Mouse (Mus musculus): ENCODE measurements around the gene Atp6v0a1. TPM values are rescaled to one million over a fixed set of nuclear protein-coding genes. Genes with fewer than 3 reads are reported as not detected.

Gene Atp6v0a1
- polyA plus RNA-seq, 1 experiment from 2014 or later: 157 TPM

DNA sequence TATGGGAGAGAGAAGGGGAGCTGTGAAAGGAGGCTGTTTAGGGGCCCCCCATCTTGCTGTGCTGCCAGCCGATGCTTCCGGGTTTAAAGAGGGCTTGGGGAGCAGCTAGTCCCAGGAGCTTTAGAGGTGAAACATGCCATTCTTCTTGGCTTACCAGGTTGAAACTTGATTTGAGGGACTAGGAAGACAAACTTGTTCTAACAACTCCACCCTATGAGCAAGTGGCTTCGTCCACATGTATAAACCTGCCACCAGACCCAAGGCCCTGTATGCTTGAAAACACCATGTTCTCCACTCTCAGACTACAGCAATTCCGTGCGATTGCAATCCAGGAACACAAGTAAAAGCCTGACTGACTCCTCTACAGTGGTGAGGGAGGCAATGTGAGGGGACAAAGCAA, 93.8 kb downstream of the Atp6v0a1 start:
- H3K9me3 ChIP-seq: no peaks in the 10 kb centered on the region
- H3K4me2 ChIP-seq: no peak overlapping the region
- 94% methylated on average over 5 of the region's 5 CpGs for WGBS
- H3K27ac ChIP-seq (replicated peaks): no peak overlapping the region
- ATAC-seq (ENCODE audit: low FRiP score, low read depth): no peak
- no peak overlapping the region for H3K4me3 ChIP-seq
- H3K36me3 ChIP-seq: peaks cover 58% of the 10 kb centered on the region
- H3K9ac ChIP-seq: no peak overlapping the region
- no peaks in the 10 kb centered on the region for H3K27me3 ChIP-seq
- H3K4me1 ChIP-seq (replicated peaks): no peaks in the 10 kb centered on the region

DNA sequence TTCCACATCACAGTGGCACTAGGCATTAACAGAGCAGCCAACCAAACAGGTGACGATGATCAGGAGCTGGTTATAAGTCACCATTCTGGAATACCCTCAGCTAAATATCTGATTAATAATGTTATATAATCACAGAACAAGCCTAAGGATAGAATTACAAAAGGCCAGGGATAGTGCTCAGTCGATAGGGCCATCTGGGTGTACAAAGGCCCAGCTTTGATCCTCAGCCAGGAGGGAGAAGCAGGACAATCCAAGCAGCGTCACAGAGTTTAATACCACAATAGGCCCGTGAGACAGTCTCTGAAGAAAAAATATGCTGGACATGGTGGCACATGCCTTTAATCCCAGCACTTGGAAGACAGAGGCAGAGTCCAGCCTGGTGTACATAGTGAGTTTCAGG, 100.1 kb downstream of the Atp6v0a1 start:
- peaks cover under 1% of the 10 kb centered on the region; the same call in 1 of the 2 replicates for H3K4me1 ChIP-seq (replicated peaks)
- H3K9ac ChIP-seq: no peak overlapping the region
- H3K36me3 ChIP-seq: 0 out of 2 replicates have a peak, but pooled peaks cover 9% of the 10 kb centered on the region
- no peaks in the 10 kb centered on the region for H3K9me3 ChIP-seq
- no peak for ATAC-seq (ENCODE audit: low FRiP score, low read depth)
- H3K4me2 ChIP-seq: no peak overlapping the region
- 64% methylated on average over 4 of the region's 4 CpGs for whole genome bisulfite sequencing
- no peak overlapping the region for H3K27ac ChIP-seq (replicated peaks)
- H3K27me3 ChIP-seq: no peaks in the 10 kb centered on the region
- no peak overlapping the region for H3K4me3 ChIP-seq

DNA sequence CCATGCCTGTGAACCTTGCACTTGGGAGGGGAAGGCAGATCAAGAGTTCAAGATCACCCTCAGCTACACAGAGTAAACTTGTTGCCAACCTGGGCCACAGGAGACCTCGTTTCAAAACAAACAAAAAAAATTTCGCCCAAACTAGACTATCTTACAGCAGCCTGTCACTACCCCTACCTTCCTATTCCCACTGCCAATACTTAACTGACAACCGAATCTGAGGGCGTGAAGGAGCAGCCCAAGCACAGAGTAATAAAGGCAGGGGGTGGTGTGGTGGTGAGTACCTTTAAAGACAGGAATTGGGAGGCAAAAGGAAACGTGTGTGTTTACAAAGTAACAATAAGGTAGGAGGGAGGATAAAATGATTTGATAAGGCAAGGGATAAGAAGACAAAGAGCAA, 101.5 kb downstream of the Atp6v0a1 start:
- H3K9ac ChIP-seq: no peak overlapping the region
- no peaks in the 10 kb centered on the region for H3K27me3 ChIP-seq
- no peak overlapping the region for H3K27ac ChIP-seq (replicated peaks)
- no peaks in the 10 kb centered on the region for H3K9me3 ChIP-seq
- 73% methylated on average over 5 of the region's 5 CpGs for WGBS
- no peaks in the 10 kb centered on the region for H3K36me3 ChIP-seq
- H3K4me2 ChIP-seq: no peak overlapping the region
- H3K4me1 ChIP-seq (replicated peaks): peaks cover 12% of the 10 kb centered on the region
- ATAC-seq (ENCODE audit: low FRiP score, low read depth): no peak
- no peak overlapping the region for H3K4me3 ChIP-seq

DNA sequence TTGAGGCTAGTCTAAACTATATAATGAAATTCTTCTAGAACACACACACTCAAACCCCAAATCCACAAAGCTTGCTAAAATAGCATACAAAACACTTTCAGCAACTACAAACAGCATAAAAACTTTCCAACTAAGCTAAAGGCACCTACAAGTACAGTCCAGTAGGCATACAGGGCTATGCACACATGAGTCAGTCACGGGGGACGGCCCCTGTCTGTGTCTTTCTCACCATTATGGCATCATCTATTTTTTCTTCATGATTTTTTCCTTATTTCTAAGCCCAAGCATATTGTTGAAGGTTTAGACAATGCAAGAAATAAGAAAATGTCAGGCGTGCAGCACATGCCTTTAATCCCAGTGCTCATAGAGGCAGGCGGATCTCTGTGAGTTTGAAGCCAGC, 101.9 kb downstream of the Atp6v0a1 start:
- H3K4me1 ChIP-seq (replicated peaks): peaks cover 17% of the 10 kb centered on the region
- H3K4me2 ChIP-seq: no peak overlapping the region
- no peak for ATAC-seq (ENCODE audit: low FRiP score, low read depth)
- 92% methylated on average over 4 of the region's 4 CpGs for WGBS
- H3K27ac ChIP-seq (replicated peaks): no peak overlapping the region
- H3K27me3 ChIP-seq: no peaks in the 10 kb centered on the region
- H3K9me3 ChIP-seq: no peaks in the 10 kb centered on the region
- no peak overlapping the region for H3K9ac ChIP-seq
- no peaks in the 10 kb centered on the region for H3K36me3 ChIP-seq
- no peak overlapping the region for H3K4me3 ChIP-seq

DNA sequence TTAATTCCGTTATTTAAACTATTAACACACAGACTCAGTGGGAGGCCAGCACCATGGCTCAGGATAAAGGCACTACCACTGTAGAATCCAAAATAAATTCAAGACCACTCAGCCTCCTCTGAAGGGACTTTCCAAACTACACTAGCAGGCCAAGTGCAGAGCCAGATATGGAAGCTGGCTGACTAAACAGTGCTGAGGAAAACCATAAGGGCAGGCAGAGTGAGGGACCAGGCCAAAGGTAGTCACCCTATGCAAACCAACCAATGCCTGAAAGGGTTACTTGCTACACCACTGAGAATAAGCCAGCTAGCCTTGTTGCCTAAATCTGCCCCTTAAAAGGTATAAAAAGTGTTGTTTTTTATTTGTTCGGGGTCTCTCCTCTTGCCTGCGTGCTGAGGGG, 102.9 kb downstream of the Atp6v0a1 start:
- Histone ChIP-seq H3K36me3 (no peaks in the 10 kb centered on the region), H3K4me2 (no peak overlapping the region), H3K9ac (no peak overlapping the region), H3K27me3 (no peaks in the 10 kb centered on the region), H3K4me3 (no peak overlapping the region), H3K27ac (replicated peaks) (no peak overlapping the region), H3K4me1 (replicated peaks) (peaks cover 20% of the 10 kb centered on the region), H3K9me3 (no peaks in the 10 kb centered on the region)
- no peak for ATAC-seq (ENCODE audit: low FRiP score, low read depth)
- 88% methylated on average over 3 of the region's 3 CpGs for WGBS

Small RNAs within 50 kb of the gene (microRNA-seq; reads per million reads assigned to microRNA genes)
- 7.8 reads per million, percentile 27 among the genes with 10 or more reads in this experiment for gene Mir6928

Other genes starting within 250 kb of the Atp6v0a1 start
- gene Kcnh4, start 249.5 kb upstream of the Atp6v0a1 start, polyA plus RNA-seq (2015; fragmentation: Nextera tagmentation; extraction: Ambion mirVana): 8.8 and 10.3 TPM in 2 replicates
- gene Hcrt, start 246.5 kb upstream of the Atp6v0a1 start, polyA plus RNA-seq (2015; fragmentation: Nextera tagmentation; extraction: Ambion mirVana): 0.38 and 1.3 TPM in 2 replicates
- gene Ghdc, start 238.5 kb upstream of the Atp6v0a1 start, polyA plus RNA-seq (2015; fragmentation: Nextera tagmentation; extraction: Ambion mirVana): 7.4 and 8.4 TPM in 2 replicates
- 16.4 and 20.3 TPM in 2 replicates for gene Stat5b, start 158.7 kb upstream of the Atp6v0a1 start, polyA plus RNA-seq (2015; fragmentation: Nextera tagmentation; extraction: Ambion mirVana)
- 2.1 TPM in 2 replicates for gene Stat5a, start 150.1 kb upstream of the Atp6v0a1 start, polyA plus RNA-seq (2015; fragmentation: Nextera tagmentation; extraction: Ambion mirVana)
- gene Stat3, start 69.9 kb upstream of the Atp6v0a1 start, polyA plus RNA-seq (2015; fragmentation: Nextera tagmentation; extraction: Ambion mirVana): 46.0 and 48.4 TPM in 2 replicates
- gene Cavin1, start 38.6 kb upstream of the Atp6v0a1 start, polyA plus RNA-seq (2015; fragmentation: Nextera tagmentation; extraction: Ambion mirVana): 47.2 and 50.1 TPM in 2 replicates
- gene Naglu, start 60.6 kb downstream of the Atp6v0a1 start, polyA plus RNA-seq (2015; fragmentation: Nextera tagmentation; extraction: Ambion mirVana): 13.0 and 15.5 TPM in 2 replicates
- 0.47 and 0.48 TPM in 2 replicates for gene Hsd17b1, start 69.0 kb downstream of the Atp6v0a1 start, polyA plus RNA-seq (2015; fragmentation: Nextera tagmentation; extraction: Ambion mirVana)
- gene Coasy, start 73.1 kb downstream of the Atp6v0a1 start, polyA plus RNA-seq (2015; fragmentation: Nextera tagmentation; extraction: Ambion mirVana): 40.6 and 42.4 TPM in 2 replicates
- gene Mlx, start 77.8 kb downstream of the Atp6v0a1 start, polyA plus RNA-seq (2015; fragmentation: Nextera tagmentation; extraction: Ambion mirVana): 85.1 and 90.0 TPM in 2 replicates
- 21.3 and 22.5 TPM in 2 replicates for gene Psmc3ip, start 86.0 kb downstream of the Atp6v0a1 start, polyA plus RNA-seq (2015; fragmentation: Nextera tagmentation; extraction: Ambion mirVana)
- gene Retreg3, start 110.4 kb downstream of the Atp6v0a1 start, polyA plus RNA-seq (2015; fragmentation: Nextera tagmentation; extraction: Ambion mirVana): 23.6 and 25.5 TPM in 2 replicates
- 78.0 and 79.8 TPM in 2 replicates for gene Tubg1, start 110.5 kb downstream of the Atp6v0a1 start, polyA plus RNA-seq (2015; fragmentation: Nextera tagmentation; extraction: Ambion mirVana)
- gene Tubg2, start 146.5 kb downstream of the Atp6v0a1 start, polyA plus RNA-seq (2015; fragmentation: Nextera tagmentation; extraction: Ambion mirVana): 48.0 and 53.1 TPM in 2 replicates
- gene Cntnap1, start 161.1 kb downstream of the Atp6v0a1 start, polyA plus RNA-seq (2015; fragmentation: Nextera tagmentation; extraction: Ambion mirVana): 7.5 and 8.0 TPM in 2 replicates
- gene Plekhh3, start 161.9 kb downstream of the Atp6v0a1 start, polyA plus RNA-seq (2015; fragmentation: Nextera tagmentation; extraction: Ambion mirVana): 9.5 and 11.8 TPM in 2 replicates
- gene Ccr10, start 166.0 kb downstream of the Atp6v0a1 start, polyA plus RNA-seq (2015; fragmentation: Nextera tagmentation; extraction: Ambion mirVana): 0.63 and 0.70 TPM in 2 replicates
- 26.5 and 27.4 TPM in 2 replicates for gene Ezh1, start 217.0 kb downstream of the Atp6v0a1 start, polyA plus RNA-seq (2015; fragmentation: Nextera tagmentation; extraction: Ambion mirVana)
- 96.5 and 98.8 TPM in 2 replicates for gene Ramp2, start 236.6 kb downstream of the Atp6v0a1 start, polyA plus RNA-seq (2015; fragmentation: Nextera tagmentation; extraction: Ambion mirVana)
- 118 and 124 TPM in 2 replicates for gene Vps25, start 244.3 kb downstream of the Atp6v0a1 start, polyA plus RNA-seq (2015; fragmentation: Nextera tagmentation; extraction: Ambion mirVana)

Data from hindbrain, embryonic 15.5 days (tissue).